Mouse (Mus musculus): ENCODE results near the gene Wwc1.
A peak's percentile ranks its signal among the peaks of the same experiment; 100 is the strongest.

Gene Wwc1

GRCm38 (mm10) chr11:35932121-35932885, 48.0 kb downstream of the Wwc1 start:
- no peak for DNase-seq

GRCm38 (mm10) chr11:35930511-35931060, 49.7 kb downstream of the Wwc1 start:
- DNase-seq, result no peak

- DNase-seq, result no peak
These were observed 51.9 kb downstream of the Wwc1 start for GRCm38 (mm10) chr11:35928453-35928852.

GRCm38 (mm10) chr11:35927309-35927708, 53.0 kb downstream of the Wwc1 start:
- DNase-seq, result no peak

- no peak for DNase-seq
These were observed 54.7 kb downstream of the Wwc1 start for GRCm38 (mm10) chr11:35925592-35925991.

- peak; percentile 16 to 25 for DNase-seq
These were observed 58.0 kb downstream of the Wwc1 start for GRCm38 (mm10) chr11:35922205-35922873.

- DNase-seq, result no peak
These were observed 59.6 kb downstream of the Wwc1 start for GRCm38 (mm10) chr11:35920776-35921175.

GRCm38 (mm10) chr11:35919856-35920503, 60.3 kb downstream of the Wwc1 start:
- DNase-seq, result no peak

GRCm38 (mm10) chr11:35919383-35919782, 60.9 kb downstream of the Wwc1 start:
- no peak for DNase-seq

- DNase-seq, result no peak
These were observed 63.7 kb downstream of the Wwc1 start for GRCm38 (mm10) chr11:35916466-35917185.

- no peak for DNase-seq
These were observed 64.8 kb downstream of the Wwc1 start for GRCm38 (mm10) chr11:35915546-35915945.

GRCm38 (mm10) chr11:35913418-35914044, 66.8 kb downstream of the Wwc1 start:
- DNase-seq, result no peak

- DNase-seq, result no peak
These were observed 75.3 kb downstream of the Wwc1 start for GRCm38 (mm10) chr11:35904955-35905550.

- no peak for DNase-seq
These were observed 77.2 kb downstream of the Wwc1 start for GRCm38 (mm10) chr11:35903079-35903478.

GRCm38 (mm10) chr11:35899946-35900345, 80.4 kb downstream of the Wwc1 start:
- no peak for DNase-seq

- no peak for DNase-seq
These were observed 86.9 kb downstream of the Wwc1 start for GRCm38 (mm10) chr11:35893454-35893853.

- DNase-seq, result peak in 1 of 2 experiments; percentile 7
These were observed 87.3 kb downstream of the Wwc1 start for GRCm38 (mm10) chr11:35893018-35893421.

GRCm38 (mm10) chr11:35892293-35892692, 88.0 kb downstream of the Wwc1 start:
- DNase-seq, result no peak

GRCm38 (mm10) chr11:35888790-35889189, 91.5 kb downstream of the Wwc1 start:
- DNase-seq, result no peak

GRCm38 (mm10) chr11:35882777-35883176, 97.5 kb downstream of the Wwc1 start:
- DNase-seq, result no peak

GRCm38 (mm10) chr11:35878559-35878897, 101.8 kb downstream of the Wwc1 start:
- DNase-seq, result no peak
